Mouse (Mus musculus) C3H10T1/2 (cell line): ENCODE measurements around the gene Olfr1274-ps. TPM values are rescaled to one million over a fixed set of nuclear protein-coding genes. Genes with fewer than 3 reads are reported as not detected.

Experiments
- polyA plus RNA-seq, 2 experiments: library from polyadenylated mRNA; unstranded; fragments of >200 nt; fragmentation: generic; extraction: Trizol; gene quantifications; one replicate each; pipeline ENCODE4 v1.2.1; 2012; ENCODE audit warnings: missing spikeins in 2 of 2

Gene Olfr1274-ps
- polyA plus RNA-seq: not detected

GRCm38 (mm10) chr2:90398633-90399107, at the start of gene Olfr1274-ps:
Olfr1274-ps (plus strand) TSS chr2:90398683.

Other genes starting within 250 kb of the Olfr1274-ps start
- gene Olfr1270, start 245.6 kb upstream of the Olfr1274-ps start, polyA plus RNA-seq: not detected
- gene Olfr1506, start 174.2 kb upstream of the Olfr1274-ps start, polyA plus RNA-seq: not detected
- gene Olfr142, start 141.1 kb upstream of the Olfr1274-ps start, polyA plus RNA-seq: not detected
- gene Olfr1271, start 127.7 kb upstream of the Olfr1274-ps start, polyA plus RNA-seq: not detected
- not detected for gene Olfr1272, start 105.8 kb upstream of the Olfr1274-ps start, polyA plus RNA-seq
- not detected for gene Gm13769, start 76.5 kb upstream of the Olfr1274-ps start, polyA plus RNA-seq
- gene Ptprj, start 182.0 kb downstream of the Olfr1274-ps start, polyA plus RNA-seq: 1 to 10 TPM in 1 of 2 experiments, under 1 TPM in 1; 0.13 to 1.6 TPM